Mouse (Mus musculus) spleen, adult 2 months (tissue): Measurements from ENCODE around the gene Tbx15.

Experiments used
- CTCF ChIP-seq: fragments of 200-500 bp; IDR thresholded peaks from 2 replicates; pipeline ENCODE4 v1.5.1; 2011; ENCODE audit warnings: mild to moderate bottlenecking, inconsistent platforms; ENCODE audit not compliant: insufficient read depth, insufficient read length, insufficient replicate concordance; ENCODE audit errors: extremely low read depth
- POLR2A ChIP-seq: fragments of 200-500 bp; IDR thresholded peaks from 2 replicates; pipeline ENCODE4 v1.6.1; 2011; ENCODE audit warnings: low read depth, low read length, inconsistent platforms

GRCm38 (mm10) chr3:99256366-99256750 is 16.2 kb downstream of the Tbx15 start:
- no peak for TF ChIP-seq POLR2A
- TF ChIP-seq CTCF, result no peak
